Mouse (Mus musculus): Measurements from ENCODE around the gene 1810037I17Rik. TPM values are rescaled to one million over a fixed set of nuclear protein-coding genes. Genes with fewer than 3 reads are reported as not detected.

Gene 1810037I17Rik
- polyA plus RNA-seq, 1 experiment from 2014 or later: 113 TPM

DNA sequence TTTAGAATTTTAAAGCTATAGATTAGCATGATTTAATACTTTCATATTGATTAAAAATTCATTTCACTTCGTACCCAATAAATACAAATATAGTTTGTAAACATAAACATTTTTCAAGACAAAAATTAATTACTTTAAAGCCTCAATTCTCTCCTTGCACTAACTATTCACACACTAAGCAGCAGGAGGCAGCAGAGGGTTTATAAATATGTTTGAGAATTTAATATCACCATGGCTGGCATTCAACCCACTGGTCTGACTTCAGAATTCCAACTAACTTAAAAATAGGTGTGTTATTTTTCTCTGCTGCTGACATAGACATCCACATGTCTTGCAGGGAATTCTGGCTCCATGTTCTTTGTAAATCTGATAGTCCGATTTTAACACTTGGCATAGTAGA is 15.2 kb downstream of the 1810037I17Rik start:
- Histone ChIP-seq H3K9ac (no peak overlapping the region), H3K4me3 (no peak overlapping the region), H3K36me3 (peaks cover 16% of the 10 kb centered on the region), H3K4me2 (no peak overlapping the region), H3K4me1 (peaks cover 22% of the 10 kb centered on the region), H3K27me3 (replicated peaks) (no peaks in the 10 kb centered on the region), H3K27ac (replicated peaks) (no peak overlapping the region), H3K9me3 (no peaks in the 10 kb centered on the region)
- ATAC-seq (ENCODE audit: extremely low read depth, insufficient number of reproducible peaks, low FRiP score, low TSS enrichment): no peak
- WGBS: 59% methylated on average over 2 of the region's 2 CpGs

DNA sequence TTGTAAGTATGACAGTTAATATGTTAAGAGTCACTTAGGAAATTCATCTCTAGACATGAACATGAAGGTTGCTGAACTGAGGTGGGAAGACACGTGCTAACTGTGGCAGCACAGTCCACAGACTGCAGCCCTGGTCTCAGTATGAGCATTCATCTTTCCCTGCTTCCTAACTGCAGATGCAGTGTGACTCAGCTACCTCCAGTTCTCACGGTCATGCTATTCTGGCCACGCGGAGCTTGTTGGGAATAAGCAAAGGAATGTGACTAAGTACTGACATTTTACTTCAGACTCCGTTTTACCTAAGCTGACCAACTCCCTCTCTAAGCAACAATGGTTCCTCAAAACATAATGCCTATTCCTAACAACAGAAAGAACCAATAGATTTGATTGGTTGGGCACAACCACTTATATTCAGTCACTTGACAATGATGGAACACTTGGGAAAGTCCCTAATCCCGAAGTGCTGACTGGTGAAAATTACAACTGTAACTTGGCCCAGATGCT is 19.4 kb downstream of the 1810037I17Rik start:
- 63% methylated on average over 6 of the region's 6 CpGs for WGBS
- H3K4me1 ChIP-seq: peaks cover 22% of the 10 kb centered on the region
- H3K9me3 ChIP-seq: no peaks in the 10 kb centered on the region
- H3K36me3 ChIP-seq: peaks cover 12% of the 10 kb centered on the region
- H3K4me3 ChIP-seq: no peak overlapping the region
- H3K27me3 ChIP-seq (replicated peaks): no peaks in the 10 kb centered on the region
- H3K9ac ChIP-seq: no peak overlapping the region
- H3K27ac ChIP-seq (replicated peaks): no peak overlapping the region
- no peak; the same call in 1 of the 2 replicates for ATAC-seq (ENCODE audit: extremely low read depth, insufficient number of reproducible peaks, low FRiP score, low TSS enrichment)
- no peak overlapping the region for H3K4me2 ChIP-seq

DNA sequence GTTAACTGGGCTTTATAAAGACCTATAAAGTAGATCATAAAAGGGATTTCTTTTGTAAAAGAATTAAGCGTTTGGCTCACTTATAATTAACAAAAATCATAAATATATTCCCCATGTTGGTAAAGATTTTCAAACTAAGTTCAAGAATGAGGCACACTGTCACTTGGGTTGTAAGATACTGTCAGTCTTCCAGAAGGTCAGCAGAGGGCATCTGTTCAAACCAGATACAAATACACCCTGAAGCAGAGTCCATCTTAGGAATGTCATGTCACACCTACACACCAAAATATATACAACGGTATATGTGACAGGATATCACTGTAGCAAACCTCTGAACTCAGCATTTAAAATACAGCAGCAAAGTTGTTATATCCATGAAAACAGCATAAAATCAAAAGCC is 26.1 kb downstream of the 1810037I17Rik start:
- Histone ChIP-seq H3K4me1 (no peaks in the 10 kb centered on the region), H3K27ac (replicated peaks) (no peak overlapping the region), H3K9ac (no peak overlapping the region), H3K36me3 (peaks cover 51% of the 10 kb centered on the region), H3K9me3 (no peaks in the 10 kb centered on the region), H3K4me2 (no peak overlapping the region), H3K27me3 (replicated peaks) (no peaks in the 10 kb centered on the region), H3K4me3 (no peak overlapping the region)
- ATAC-seq (ENCODE audit: extremely low read depth, insufficient number of reproducible peaks, low FRiP score, low TSS enrichment): no peak
- 74% methylated on average over 2 of the region's 2 CpGs for WGBS

DNA sequence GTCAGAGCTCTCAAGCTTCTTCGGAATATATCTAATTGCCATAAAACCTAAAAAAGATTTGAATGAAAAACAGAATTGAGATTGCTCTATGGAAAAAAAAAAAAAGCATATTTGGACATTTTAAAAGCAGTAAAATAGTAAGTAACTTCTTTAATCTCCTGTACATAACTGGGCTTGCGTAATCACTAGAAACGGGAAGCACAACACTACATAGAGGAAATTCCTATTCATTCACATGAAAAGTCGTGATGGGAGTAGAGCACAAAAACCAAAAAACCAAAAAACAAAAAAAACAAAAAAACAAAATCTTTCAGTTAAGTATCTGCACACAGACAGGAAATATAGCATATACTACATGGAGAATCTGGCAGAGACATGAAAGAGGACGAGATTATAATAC is 40.3 kb downstream of the 1810037I17Rik start:
- no peaks in the 10 kb centered on the region for H3K27me3 ChIP-seq (replicated peaks)
- no peak overlapping the region for H3K4me2 ChIP-seq
- no peaks in the 10 kb centered on the region for H3K4me1 ChIP-seq
- 81% methylated on average over 5 of the region's 5 CpGs for WGBS
- no peak overlapping the region for H3K9ac ChIP-seq
- H3K36me3 ChIP-seq: peaks cover 46% of the 10 kb centered on the region
- no peak overlapping the region for H3K27ac ChIP-seq (replicated peaks)
- H3K4me3 ChIP-seq: no peak overlapping the region
- ATAC-seq (ENCODE audit: extremely low read depth, insufficient number of reproducible peaks, low FRiP score, low TSS enrichment): no peak
- no peaks in the 10 kb centered on the region for H3K9me3 ChIP-seq

DNA sequence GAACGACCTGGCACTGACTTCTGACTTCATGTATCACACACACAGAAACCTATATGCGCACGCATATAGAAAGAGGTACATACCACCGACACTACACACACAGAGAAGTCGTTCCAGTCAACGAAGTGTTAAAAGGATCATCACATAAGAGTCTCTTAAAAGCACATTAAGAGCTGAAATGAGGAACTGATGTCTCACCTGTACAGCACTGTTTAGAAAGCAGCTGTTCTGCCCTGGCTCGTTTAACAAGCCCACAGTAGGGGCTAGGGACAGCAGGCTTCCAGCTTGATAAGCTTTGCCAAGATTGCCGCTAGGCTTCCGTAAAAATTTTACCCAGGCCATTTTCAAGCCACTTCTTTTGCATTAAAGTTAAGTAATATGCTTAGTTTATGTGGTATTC is 44.4 kb downstream of the 1810037I17Rik start:
- no peaks in the 10 kb centered on the region for H3K27me3 ChIP-seq (replicated peaks)

DNA sequence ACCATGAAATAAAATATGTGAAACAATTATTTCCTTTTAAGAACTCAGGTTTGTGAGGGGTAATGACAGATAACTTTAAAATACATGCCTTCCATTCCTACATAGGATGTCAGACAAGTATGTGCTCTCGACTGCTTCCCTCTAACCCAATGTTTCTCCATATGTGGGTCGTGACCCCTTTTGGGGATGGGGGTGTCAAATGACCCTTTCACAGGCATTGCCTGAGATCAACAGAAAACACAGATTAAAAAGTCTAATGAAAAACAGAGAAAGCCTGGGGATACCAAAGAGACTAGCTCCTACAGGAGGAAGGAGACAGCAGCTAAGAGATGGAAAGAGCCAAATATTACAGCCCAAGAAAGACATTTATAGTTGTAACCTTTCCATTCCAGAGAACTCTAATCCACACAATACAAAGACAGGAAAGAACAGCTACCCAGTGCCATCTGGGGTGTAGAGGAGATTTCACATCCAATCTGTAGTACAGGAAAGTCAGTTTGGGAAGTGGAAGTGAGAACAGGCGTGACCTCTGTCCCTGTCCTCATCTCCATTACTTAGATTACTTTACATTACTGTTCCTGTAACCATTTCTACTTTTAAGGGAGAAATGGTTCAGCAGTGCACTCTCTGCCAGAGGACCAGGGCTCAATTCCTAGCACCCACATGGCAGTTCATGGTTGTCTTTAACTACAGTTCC is 48.3 kb downstream of the 1810037I17Rik start:
- Histone ChIP-seq H3K4me3 (no peak overlapping the region), H3K27me3 (replicated peaks) (no peaks in the 10 kb centered on the region), H3K36me3 (peaks cover 12% of the 10 kb centered on the region), H3K4me1 (peaks cover 27% of the 10 kb centered on the region), H3K4me2 (no peak overlapping the region), H3K27ac (replicated peaks) (no peak overlapping the region), H3K9me3 (no peaks in the 10 kb centered on the region), H3K9ac (no peak overlapping the region)
- no peak; the same call in 1 of the 2 replicates for ATAC-seq (ENCODE audit: extremely low read depth, insufficient number of reproducible peaks, low FRiP score, low TSS enrichment)
- 66% methylated on average over 3 of the region's 3 CpGs for WGBS

More for the DNA sequence above, 44.4 kb downstream of the 1810037I17Rik start:
- ATAC-seq (ENCODE audit: extremely low read depth, insufficient number of reproducible peaks, low FRiP score, low TSS enrichment): no peak
- no peak overlapping the region for H3K4me3 ChIP-seq
- no peak overlapping the region for H3K9ac ChIP-seq
- no peak overlapping the region for H3K4me2 ChIP-seq
- no peak overlapping the region for H3K27ac ChIP-seq (replicated peaks)
- no peaks in the 10 kb centered on the region for H3K9me3 ChIP-seq
- 0 out of 2 replicates have a peak, but pooled peaks cover under 1% of the 10 kb centered on the region for H3K4me1 ChIP-seq
- peaks cover 19% of the 10 kb centered on the region for H3K36me3 ChIP-seq
- 88% methylated on average over 9 of the region's 9 CpGs for WGBS

DNA sequence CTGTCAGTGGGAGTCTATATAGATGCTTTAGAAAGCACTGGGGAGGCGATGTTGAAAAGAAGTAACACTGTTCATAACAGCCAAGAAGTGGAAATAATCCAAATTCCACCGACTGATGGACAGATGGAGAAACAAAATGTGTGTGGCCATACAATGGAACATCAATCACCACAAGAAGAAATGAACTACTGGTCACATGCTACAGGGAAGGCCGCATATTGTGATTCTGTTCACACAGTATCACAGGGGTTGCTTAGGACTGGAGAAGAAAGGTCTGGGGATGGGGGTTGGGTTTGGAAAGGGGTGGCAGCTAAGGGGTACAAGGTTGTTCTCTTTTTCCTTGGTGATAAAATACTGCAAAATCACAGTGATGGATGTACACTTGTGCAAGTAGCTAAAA is 50.8 kb downstream of the 1810037I17Rik start:
- no peak overlapping the region for H3K4me3 ChIP-seq
- H3K9ac ChIP-seq: no peak overlapping the region
- peaks cover 30% of the 10 kb centered on the region for H3K4me1 ChIP-seq
- peaks cover 6% of the 10 kb centered on the region; the same call in 1 of the 2 replicates for H3K36me3 ChIP-seq
- H3K9me3 ChIP-seq: no peaks in the 10 kb centered on the region
- WGBS: 74% methylated on average over 3 of the region's 3 CpGs
- no peak for ATAC-seq (ENCODE audit: extremely low read depth, insufficient number of reproducible peaks, low FRiP score, low TSS enrichment)
- no peak overlapping the region for H3K4me2 ChIP-seq
- H3K27ac ChIP-seq (replicated peaks): no peak overlapping the region
- H3K27me3 ChIP-seq (replicated peaks): no peaks in the 10 kb centered on the region

DNA sequence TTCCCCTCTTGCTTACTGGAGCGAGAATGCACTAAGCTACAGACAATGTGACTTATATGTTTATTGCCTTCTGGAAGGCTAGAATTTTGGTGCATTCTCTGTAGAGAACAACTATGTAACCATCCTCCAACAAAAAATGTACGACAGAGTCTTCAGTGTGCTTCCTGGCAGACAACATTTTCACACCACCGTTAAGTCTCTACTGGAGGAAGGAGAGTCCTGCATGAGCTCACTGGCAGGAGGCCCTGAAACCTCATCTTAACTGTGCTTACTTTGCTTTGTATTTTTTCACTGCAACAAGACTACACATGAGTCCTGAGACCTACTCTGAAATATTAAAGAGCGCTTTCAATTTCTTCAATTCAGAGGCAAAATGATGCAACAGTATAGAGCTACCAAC is 51.4 kb downstream of the 1810037I17Rik start:
- Histone ChIP-seq H3K4me1 (peaks cover 30% of the 10 kb centered on the region), H3K9ac (no peak overlapping the region), H3K27ac (replicated peaks) (no peak overlapping the region), H3K4me2 (no peak overlapping the region), H3K9me3 (no peaks in the 10 kb centered on the region), H3K4me3 (no peak overlapping the region), H3K36me3 (peaks cover 6% of the 10 kb centered on the region; the same call in 1 of the 2 replicates), H3K27me3 (replicated peaks) (no peaks in the 10 kb centered on the region)
- 71% methylated on average over 4 of the region's 4 CpGs for WGBS
- no peak for ATAC-seq (ENCODE audit: extremely low read depth, insufficient number of reproducible peaks, low FRiP score, low TSS enrichment)

Other genes starting within 250 kb of the 1810037I17Rik start
- 3.0 and 3.2 TPM in 2 replicates for gene Pde5a, start 195.3 kb upstream of the 1810037I17Rik start, polyA plus RNA-seq (2015; fragmentation: Nextera tagmentation; extraction: Ambion mirVana)
- gene Fabp2, start 29.1 kb upstream of the 1810037I17Rik start, polyA plus RNA-seq (2015; fragmentation: Nextera tagmentation; extraction: Ambion mirVana): 0.36 TPM in 1 of 2 replicates, not detected in the other
- gene Gm10959, start 4.8 kb upstream of the 1810037I17Rik start, polyA plus RNA-seq (2015; fragmentation: Nextera tagmentation; extraction: Ambion mirVana): not detected in 2 replicates
- gene Usp53, start 60.3 kb downstream of the 1810037I17Rik start, polyA plus RNA-seq (2015; fragmentation: Nextera tagmentation; extraction: Ambion mirVana): 6.6 and 8.2 TPM in 2 replicates
- 166 and 204 TPM in 2 replicates for gene Myoz2, start 110.8 kb downstream of the 1810037I17Rik start, polyA plus RNA-seq (2015; fragmentation: Nextera tagmentation; extraction: Ambion mirVana)